Mouse (Mus musculus): ENCODE data around the gene Cers3. TPM values are rescaled to one million over a fixed set of nuclear protein-coding genes. Genes with fewer than 3 reads are reported as not detected.

Gene Cers3
- 0.41 TPM for polyA plus RNA-seq (2014; fragmentation: Illumina TruSeq; extraction: RNeasy Lipid Tissue Mini Kit (QIAGEN cat#74804); ENCODE audit: low read depth, low replicate concordance)

DNA sequence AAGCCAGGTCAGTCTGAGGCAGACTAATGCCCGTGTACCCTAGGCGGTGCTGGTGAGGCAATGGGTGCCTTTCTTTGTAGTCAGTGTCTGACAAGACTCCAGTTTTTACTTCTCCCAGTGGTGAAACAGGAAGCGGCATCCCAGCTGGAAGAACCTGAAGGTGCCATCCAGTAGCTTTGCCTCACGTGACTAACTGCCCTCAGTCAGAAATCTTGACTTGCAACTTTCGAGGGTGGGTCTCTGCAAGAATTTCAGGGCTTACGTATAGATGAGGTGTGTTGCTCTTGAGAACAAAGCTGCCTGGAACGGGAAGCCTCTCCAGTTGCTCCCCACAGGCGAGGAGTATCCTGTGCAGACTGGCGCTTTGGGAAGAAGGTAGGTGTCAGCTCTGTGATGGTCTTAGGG, at the start of gene Cers3:
Cers3 (plus strand) TSS at position 128 of the 405 bp plus-strand sequence.

GRCm38 (mm10) chr7:66839463-66840007, 96.2 kb downstream of the Cers3 start, which contains the start of gene Adamts17:
Adamts17 (plus strand) TSS chr7:66839735.

Other genes with a start within 250 kb of the Cers3 start
- 42.5 TPM for gene Asb7, start 53.9 kb upstream of the Cers3 start, polyA plus RNA-seq (2014; fragmentation: Illumina TruSeq; extraction: RNeasy Lipid Tissue Mini Kit (QIAGEN cat#74804); ENCODE audit: low read depth, low replicate concordance)
- 11.0 TPM for gene Lins1, start 53.6 kb upstream of the Cers3 start, polyA plus RNA-seq (2014; fragmentation: Illumina TruSeq; extraction: RNeasy Lipid Tissue Mini Kit (QIAGEN cat#74804); ENCODE audit: low read depth, low replicate concordance)
- gene Adamts17, start 96.2 kb downstream of the Cers3 start, polyA plus RNA-seq (2014; fragmentation: Illumina TruSeq; extraction: RNeasy Lipid Tissue Mini Kit (QIAGEN cat#74804); ENCODE audit: low read depth, low replicate concordance), result 0.35 TPM

Data from sigmoid colon, adult 10 weeks (tissue).